Mouse (Mus musculus) monocyte, adult 5-6 weeks (primary cell): ENCODE data around the gene Trmt13. TPM values are rescaled to one million over a fixed set of nuclear protein-coding genes. Genes with fewer than 3 reads are reported as not detected.
"Not testable (repeated sequence)": the region's sequence is repeated elsewhere in the genome, so short reads cannot be mapped to it uniquely, and the experiment has no call there.

ENCODE experiments used
- ATAC-seq: fragments of 153-309, 156-312 bp; replicated peaks from 2 replicates; pipeline ENCODE4 v1.8.0; 2017; ENCODE audit warnings: mild to moderate bottlenecking; ENCODE audit not compliant: low TSS enrichment, insufficient number of reproducible peaks, severe bottlenecking, poor library complexity, low FRiP score
- total RNA-seq: library from RNA; stranded (forward); fragments of 200-1000, 200-491, 200-594 nt; gene quantifications from 3 replicates; pipeline ENCODE4 v1.2.3, GENCODE M21; 2017

Gene Trmt13
- total RNA-seq, 1 experiment from 2014 or later, result 58.1 TPM

DNA sequence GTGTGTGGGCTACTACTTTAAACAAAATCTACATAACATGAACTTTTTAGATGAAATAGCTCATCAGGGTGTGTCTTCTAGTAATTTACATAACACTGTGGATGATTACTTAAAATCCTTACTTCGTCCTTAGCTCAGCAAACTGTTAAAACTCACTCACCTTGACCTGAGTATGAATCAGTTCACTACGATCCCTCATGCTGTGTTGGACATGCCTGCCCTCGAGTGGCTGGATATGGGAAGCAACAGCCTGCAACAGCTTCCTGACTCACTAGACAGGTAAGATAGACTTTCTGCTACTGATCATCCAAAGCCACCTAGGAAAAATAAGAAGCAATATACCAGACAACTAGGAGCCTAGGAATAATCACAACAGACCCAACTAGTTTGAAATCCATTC, 37.1 kb downstream of the Trmt13 start:
- no peak for ATAC-seq

DNA sequence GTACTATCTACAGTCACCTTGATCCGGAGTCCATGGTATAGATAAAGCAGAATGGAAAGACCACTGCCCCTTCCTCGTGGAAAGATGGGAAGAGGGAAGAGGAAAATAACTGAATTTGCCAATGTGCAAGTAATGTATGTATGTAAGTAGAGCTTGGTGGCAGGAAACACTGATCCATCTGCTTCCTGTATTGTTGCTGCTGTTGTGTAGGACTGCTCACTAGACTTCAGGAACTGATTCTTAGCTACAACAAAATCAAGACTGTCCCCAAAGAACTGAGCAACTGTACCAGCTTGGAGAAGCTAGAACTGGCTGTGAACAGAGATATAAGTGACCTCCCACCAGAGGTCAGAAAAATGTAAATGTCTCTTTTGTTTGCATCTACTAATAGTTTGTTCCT, 43.8 kb downstream of the Trmt13 start:
- no peak for ATAC-seq

DNA sequence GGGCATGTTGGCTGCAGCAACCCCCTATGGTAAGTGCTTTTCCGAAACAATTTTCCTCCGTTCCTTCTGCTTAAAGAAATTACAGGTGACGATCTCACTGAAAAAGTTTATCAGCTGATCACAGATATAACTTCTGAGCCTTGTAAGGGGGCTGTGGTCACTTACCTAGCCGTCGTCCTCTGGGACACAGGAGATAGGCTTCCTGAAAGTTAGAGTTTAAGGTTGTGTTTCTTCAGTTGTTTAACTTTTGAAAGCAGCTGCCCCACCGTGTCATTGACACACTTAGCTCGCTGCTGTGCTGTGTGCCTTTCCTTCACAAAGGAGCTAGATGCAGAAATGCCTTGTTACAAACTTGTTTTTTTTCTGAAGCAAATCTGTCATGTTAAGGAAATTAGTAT, 51.3 kb downstream of the Trmt13 start:
- no peak for ATAC-seq

DNA sequence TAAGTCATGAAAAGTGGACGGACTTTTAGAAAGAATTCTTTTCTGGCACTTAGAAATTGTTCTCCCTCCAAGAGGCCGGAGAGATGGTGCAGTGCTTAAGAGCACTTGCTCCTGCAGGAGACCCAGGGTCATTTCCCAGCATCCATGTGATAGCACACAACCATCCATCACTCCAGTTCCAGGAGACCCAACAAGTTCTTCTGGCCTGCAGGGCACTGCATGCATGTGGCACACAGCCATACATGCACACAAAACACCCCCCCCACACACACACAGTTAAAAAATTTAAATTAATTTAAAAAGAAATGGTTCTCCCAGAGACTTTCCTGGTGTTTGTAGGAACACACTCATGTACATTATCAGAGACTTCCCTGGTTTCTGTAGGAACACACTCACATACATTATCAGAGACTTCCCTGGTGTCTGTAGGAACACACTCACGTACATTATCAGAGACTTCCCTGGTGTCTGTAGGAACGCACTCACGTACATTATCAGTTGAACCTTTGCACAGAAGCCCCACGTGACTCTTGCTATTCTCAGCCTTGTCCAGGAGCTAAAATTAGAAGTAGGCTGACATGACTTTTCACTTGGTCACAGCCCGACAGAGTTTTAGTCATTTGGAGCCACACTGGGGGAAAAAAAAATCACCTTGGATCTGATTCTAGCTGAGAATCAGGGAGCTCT, 51.8 kb downstream of the Trmt13 start, which contains the start of gene Lrrc39:
TSS of gene Lrrc39 (plus strand) at position 566 of the 687 bp plus-strand sequence.
- ATAC-seq, result no peak

DNA sequence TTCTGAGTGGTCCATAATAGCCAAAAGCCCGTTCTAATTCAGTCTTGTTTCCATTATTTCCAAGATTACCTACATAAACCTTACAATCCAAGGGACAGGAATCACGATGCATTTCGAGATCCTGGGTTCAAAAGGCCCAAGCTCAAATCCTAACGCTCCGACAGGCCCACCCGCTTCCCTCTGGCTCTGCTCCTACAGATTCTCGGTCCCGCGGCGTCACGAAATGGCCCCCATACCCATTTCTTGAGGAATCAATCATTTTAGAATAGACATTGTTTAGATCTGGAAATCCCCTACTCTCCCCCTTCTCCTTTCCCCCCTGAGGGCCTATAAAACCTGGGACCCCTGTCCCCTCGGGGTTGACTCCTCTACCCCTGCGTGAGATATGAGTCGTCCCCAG, 53.1 kb downstream of the Trmt13 start:
- not testable (repeated sequence) for ATAC-seq

DNA sequence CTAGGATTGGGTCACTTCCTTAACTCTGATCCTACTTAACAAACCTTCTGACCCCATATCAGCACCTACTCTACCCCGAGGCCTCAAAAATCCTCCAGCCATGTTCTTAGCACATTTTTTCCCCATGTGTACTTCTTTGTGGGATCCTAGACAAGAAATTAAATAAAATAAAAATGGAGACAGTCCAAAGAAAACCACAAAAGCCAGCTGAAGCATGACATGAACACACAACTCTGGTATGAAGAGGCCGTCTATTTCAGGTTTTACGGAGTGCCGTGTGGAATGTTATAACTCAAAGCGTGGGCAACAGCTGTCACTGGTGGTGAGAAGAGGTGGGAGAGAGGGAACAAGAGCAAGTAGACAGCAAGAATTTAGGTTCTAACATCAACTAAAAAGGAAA, 63.0 kb downstream of the Trmt13 start:
- no peak for ATAC-seq

DNA sequence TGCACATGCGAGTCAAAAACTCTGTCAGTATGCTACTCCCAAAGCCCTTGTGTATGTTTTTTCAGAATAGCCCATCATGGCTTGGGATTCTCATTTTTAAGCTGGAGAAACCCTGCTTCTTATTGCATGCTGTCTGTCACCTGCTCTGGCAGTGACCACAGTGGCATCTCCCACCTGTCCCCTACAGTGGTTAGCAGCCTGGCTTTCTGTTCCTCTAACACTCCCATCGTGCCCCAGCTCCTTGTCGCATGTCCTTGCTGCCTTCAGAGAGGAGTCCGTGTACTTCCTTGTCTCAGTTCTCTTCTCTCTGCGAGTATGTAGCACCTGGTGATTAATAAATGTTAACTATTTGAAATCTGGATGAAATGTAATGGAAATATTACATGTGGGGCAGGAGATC, 67.0 kb downstream of the Trmt13 start:
- no peak for ATAC-seq

DNA sequence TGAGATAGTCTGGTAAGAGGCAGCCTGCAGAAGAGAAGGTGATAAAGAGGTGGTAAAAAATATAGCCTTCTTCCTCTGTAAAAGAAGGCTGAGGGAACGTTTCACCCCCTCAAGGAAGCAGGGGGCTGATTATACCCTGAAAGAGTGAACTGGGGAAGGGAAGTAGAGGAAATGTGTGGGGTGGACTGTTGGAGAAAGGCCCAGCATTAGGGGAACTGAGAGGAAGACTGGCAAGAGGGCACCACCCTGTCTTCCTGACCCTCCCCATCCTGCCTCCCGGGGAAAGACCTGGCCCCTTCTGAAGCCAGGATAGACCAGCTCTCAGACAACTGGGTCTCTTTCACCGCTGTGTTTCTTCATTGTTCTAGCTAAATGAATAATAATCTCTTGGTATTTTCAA, 71.9 kb downstream of the Trmt13 start:
- ATAC-seq, result no peak

DNA sequence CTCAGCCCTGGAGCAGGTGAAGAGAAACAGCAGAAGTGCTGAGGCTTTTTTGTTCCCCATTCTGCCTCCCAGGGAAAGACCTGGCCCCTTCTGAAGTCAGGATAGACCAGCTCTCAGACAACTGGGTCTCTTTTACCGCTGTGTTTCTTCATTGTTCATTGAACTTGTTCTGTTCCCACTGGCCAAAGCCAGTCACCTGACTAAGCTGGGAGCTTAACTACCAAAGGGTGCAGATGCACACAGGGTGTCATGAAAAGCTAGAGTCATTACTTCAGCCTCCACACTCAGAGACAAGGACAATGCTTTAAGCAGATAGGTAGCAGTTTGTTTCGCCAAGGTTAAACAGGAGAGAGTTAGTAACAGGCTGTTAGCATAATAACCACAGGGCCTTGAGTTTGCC, 72.3 kb downstream of the Trmt13 start:
- no peak for ATAC-seq

DNA sequence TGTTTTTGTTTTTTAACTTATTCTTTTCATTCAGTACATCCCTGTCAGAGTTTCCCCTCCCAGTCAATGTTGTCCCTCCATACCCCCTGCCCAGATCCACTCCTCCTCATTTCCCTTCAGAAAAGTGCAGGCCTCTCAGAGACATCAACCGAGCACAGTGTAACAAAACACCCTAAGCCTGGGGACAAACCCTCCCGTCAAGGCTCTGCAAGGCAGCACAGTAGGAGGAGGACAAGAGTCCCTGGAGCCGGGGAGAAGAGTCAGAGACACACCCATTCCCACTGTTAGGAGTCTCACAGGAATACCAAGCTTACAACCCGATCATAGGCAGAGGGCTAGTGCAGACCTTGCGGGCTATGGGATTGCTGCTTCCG, 77.2 kb downstream of the Trmt13 start:
- ATAC-seq, result no peak

DNA sequence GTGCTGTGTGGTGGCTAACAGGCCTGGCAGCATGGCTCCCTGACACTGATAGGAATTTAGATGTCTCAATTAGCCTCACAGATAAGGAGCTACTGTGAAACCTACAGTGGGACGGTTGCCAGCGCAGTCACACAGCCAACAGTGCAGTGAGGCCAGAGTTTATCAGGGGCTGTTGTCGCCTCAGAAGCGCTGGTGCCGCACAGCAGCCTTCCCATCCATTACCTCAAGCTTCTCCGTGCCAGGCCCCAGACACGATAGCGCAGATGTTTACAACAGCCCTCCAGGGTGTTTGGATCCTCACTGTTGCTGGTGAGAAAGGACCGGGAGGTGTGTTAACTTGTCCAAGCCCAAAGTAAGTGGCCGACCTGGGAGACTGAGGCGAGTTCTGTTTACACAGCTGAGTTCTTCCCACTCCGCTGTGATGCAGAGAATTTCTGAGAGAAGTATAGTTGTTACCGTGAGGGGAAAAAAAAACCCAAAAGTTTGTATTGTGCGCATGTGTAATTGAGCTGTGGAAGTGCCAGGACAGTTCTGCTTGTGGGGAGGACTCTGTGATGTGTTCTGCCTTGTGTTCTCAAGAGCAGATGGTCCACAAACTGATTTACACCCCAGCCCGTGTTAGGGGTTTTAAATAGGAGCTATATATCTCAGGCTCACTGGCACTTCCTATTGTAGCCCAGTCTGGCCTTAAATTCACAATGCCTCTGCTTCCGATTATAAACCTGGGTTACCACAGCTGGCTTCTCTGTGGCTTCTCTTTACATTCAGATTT, 77.8 kb downstream of the Trmt13 start:
- ATAC-seq, result no peak

Other genes starting within 250 kb of the Trmt13 start
- 27.2 to 31.3 TPM (median 28.2 TPM) in 3 replicates for gene Cdc14a, start 190.6 kb downstream of the Trmt13 start, total RNA-seq
- gene Rtca, start 106.4 kb downstream of the Trmt13 start, total RNA-seq, result 18.9 to 23.4 TPM (median 19.3 TPM) in 3 replicates
- gene Dbt, start 101.5 kb downstream of the Trmt13 start, total RNA-seq, result 6.5 to 16.9 TPM (median 8.7 TPM) in 3 replicates
- 1.6 TPM in 1 of 3 replicates, not detected in the others for gene Lrrc39, start 51.6 kb downstream of the Trmt13 start, total RNA-seq
- gene Sass6, start 19.6 kb downstream of the Trmt13 start, total RNA-seq, result 15.1 to 20.6 TPM (median 19.1 TPM) in 3 replicates
- gene Mfsd14a, start 48.1 kb upstream of the Trmt13 start, total RNA-seq, result 99.6 to 106 TPM (median 102 TPM) in 3 replicates
- not detected in 3 replicates for gene Gm43191, start 66.7 kb upstream of the Trmt13 start, total RNA-seq
- 59.2 to 79.8 TPM (median 73.4 TPM) in 3 replicates for gene Slc35a3, start 98.2 kb upstream of the Trmt13 start, total RNA-seq
- 8.1 to 17.3 TPM (median 14.7 TPM) in 3 replicates for gene Agl, start 193.6 kb upstream of the Trmt13 start, total RNA-seq
- gene Frrs1, start 244.9 kb upstream of the Trmt13 start, total RNA-seq, result 8.2 to 19.8 TPM (median 11.8 TPM) in 3 replicates